Mouse (Mus musculus) hindbrain, embryonic 16.5 days (tissue): Measurements from ENCODE around the gene Cenpc1. TPM values are rescaled to one million over a fixed set of nuclear protein-coding genes. Genes with fewer than 3 reads are reported as not detected.
A peak's percentile ranks its signal among the peaks of the same experiment; 100 is the strongest.

Experiments
- ATAC-seq: fragments of 200-750 bp; cut with Nextera tagmentation; 2 replicates; pipeline ENCODE4 v1.8.0; 2017; ENCODE audit warnings: moderate TSS enrichment, moderate library complexity
- H3K27ac ChIP-seq: fragments of 300-500 bp; sonication (generic); 2 replicates; pipeline ENCODE4 v1.5.1; 2014; ENCODE audit warnings: low read depth, mild to moderate bottlenecking, control low read depth, low read length, moderate library complexity
- H3K27me3 ChIP-seq: fragments of 300-500 bp; sonication (generic); replicated peaks from 2 replicates; pipeline ENCODE4 v1.6.1; 2014; ENCODE audit warnings: low read length; ENCODE audit not compliant: control insufficient read depth, insufficient read depth
- H3K36me3 ChIP-seq: fragments of 300-500 bp; sonication (generic); 2 replicates; pipeline ENCODE4 v1.6.1; 2014; ENCODE audit warnings: mild to moderate bottlenecking, low read length, moderate library complexity, mixed read lengths; ENCODE audit not compliant: control insufficient read depth, insufficient read depth
- H3K4me1 ChIP-seq: fragments of 300-500 bp; sonication (generic); 2 replicates; pipeline ENCODE4 v1.6.1; 2014; ENCODE audit warnings: low read depth, low read length; ENCODE audit not compliant: control insufficient read depth, insufficient read depth
- H3K4me2 ChIP-seq: fragments of 300-500 bp; sonication (generic); 2 replicates; pipeline ENCODE4 v1.6.1; 2014; ENCODE audit warnings: mild to moderate bottlenecking, low read length, control low read depth, moderate library complexity
- H3K4me3 ChIP-seq: fragments of 300-500 bp; sonication (generic); 2 replicates; pipeline ENCODE4 v1.5.1; 2014; ENCODE audit warnings: mild to moderate bottlenecking, low read length, control low read depth, moderate library complexity
- H3K9ac ChIP-seq: fragments of 300-500 bp; sonication (generic); 2 replicates; pipeline ENCODE4 v1.6.1; 2014; ENCODE audit warnings: low read depth, mild to moderate bottlenecking, control low read depth, low read length, moderate library complexity
- H3K9me3 ChIP-seq: fragments of 300-500 bp; sonication (generic); 2 replicates; pipeline ENCODE4 v1.6.1; 2014; ENCODE audit warnings: mild to moderate bottlenecking, low read length, moderate library complexity; ENCODE audit not compliant: control insufficient read depth
- WGBS: fragments of 180-500 bp; shearing (Covaris S2); extraction: QIAGEN DNeasy Blood & Tissue Kit; methylation state at CpG from one replicate; pipeline ENCODE4 v1.1.7; 2014; 5-methylcytosine and 5-hydroxymethylcytosine counted together
- polyA plus RNA-seq: library from polyadenylated mRNA; unstranded; fragments of >200 nt; fragmentation: Nextera tagmentation; extraction: Ambion mirVana; gene quantifications from 2 replicates; pipeline ENCODE4 v1.2.1, GENCODE M21; 2015

Gene Cenpc1
- polyA plus RNA-seq = 30.7 and 31.0 TPM in 2 replicates

DNA sequence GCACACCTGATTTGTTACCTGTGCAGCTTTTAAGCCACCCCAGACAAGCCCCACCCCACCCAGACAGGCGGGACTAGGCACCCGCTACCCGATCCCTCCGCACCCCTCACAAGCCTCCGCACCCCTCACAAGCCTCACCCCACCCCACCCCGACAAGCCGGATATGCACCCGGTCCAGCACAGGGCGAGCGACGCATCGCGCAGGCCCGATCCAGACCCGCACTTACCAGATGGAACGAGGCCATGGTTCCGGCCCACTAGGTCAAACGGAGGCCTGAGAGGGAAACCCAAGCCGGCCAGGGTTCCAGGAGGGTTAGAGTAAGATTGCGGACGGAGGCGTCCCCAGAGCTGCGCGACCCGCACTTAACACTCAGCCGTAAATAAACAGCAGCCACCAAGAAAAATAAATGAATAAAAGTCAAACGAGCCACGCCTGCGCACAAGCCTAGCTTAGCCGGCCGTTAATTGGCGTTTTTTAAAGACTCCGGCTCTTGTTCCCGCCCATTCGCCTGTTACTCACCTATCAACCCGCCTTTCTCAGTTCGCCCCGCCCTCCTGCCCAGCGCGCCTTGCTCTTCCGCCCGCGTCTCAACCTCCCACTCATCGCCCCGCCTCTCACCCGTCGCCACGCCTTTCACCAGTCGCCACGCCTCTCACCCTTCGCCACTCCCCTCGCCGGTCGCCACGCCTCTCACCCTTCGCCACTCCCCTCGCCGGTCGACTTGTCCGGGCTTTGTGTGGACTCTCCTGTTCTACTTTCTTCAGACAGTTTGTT, at the start of gene Cenpc1:
Cenpc1 (minus strand) TSS at position 483 of the 775 bp plus-strand sequence.
- Histone ChIP-seq H3K27ac (peak within 1 kb of the TSS; percentile 91), H3K36me3 (no peaks in the 10 kb centered on the region), H3K9ac (peak within 1 kb of the TSS; percentile 85), H3K4me2 (peak within 1 kb of the TSS; percentile 59), H3K4me1 (peaks cover 13% of the 10 kb centered on the region), H3K27me3 (no peaks in the 10 kb centered on the region), H3K9me3 (no peaks in the 10 kb centered on the region), H3K4me3 (peak within 1 kb of the TSS; percentile 75)
- ATAC-seq = peak; percentile 96
- whole genome bisulfite sequencing = under 1% methylated on average over 56 of the region's 60 CpGs

DNA sequence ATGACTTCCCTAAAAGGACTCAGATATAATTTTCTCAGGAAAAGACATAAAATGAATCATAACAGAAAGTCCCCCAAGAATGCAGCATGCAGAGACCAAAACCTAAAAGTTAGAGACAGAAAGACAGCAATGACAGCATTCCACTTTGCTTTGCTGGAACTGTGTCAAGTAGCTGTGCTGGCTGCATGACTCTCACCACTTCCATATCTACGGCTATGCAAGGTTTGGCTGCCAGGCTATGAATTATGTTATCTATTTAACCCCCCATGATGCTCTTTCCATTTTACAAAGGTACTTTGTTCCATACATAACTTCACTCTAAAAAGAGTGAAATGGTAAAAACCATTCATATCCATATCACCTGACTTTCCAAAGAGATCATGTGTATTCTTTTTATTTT, 48.6 kb upstream of the Cenpc1 start:
- no peak overlapping the region for H3K4me3 ChIP-seq
- no peak for ATAC-seq
- WGBS = 68% methylated on average over 1 of the region's 1 CpGs
- 0 out of 2 replicates have a peak, but pooled peaks cover 5% of the 10 kb centered on the region for H3K36me3 ChIP-seq
- no peaks in the 10 kb centered on the region for H3K4me1 ChIP-seq
- no peak overlapping the region for H3K4me2 ChIP-seq
- H3K27me3 ChIP-seq = no peaks in the 10 kb centered on the region
- no peaks in the 10 kb centered on the region for H3K9me3 ChIP-seq
- H3K9ac ChIP-seq = no peak overlapping the region
- H3K27ac ChIP-seq = no peak overlapping the region

DNA sequence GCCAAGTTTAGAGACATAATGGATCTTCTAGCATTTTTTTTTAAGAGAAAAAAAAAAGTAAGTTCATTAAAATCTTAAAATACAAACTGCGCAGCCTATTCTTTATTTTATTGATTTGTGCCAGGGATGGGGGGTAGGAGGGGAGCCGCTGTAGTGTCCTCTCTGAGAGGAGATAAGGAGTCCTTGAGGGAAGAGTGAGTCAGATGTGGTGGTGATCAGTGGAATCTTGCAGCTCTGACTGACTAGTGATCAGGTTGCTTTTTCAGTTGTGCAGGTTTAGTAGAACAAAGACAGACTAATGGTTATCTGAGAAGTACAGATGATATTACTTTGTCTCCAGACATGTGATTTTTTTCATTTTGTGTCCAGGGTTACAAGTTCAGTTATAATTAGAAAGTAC, 47.7 kb upstream of the Cenpc1 start:
- no peaks in the 10 kb centered on the region for H3K9me3 ChIP-seq
- WGBS = 98% methylated on average over 2 of the region's 2 CpGs

DNA sequence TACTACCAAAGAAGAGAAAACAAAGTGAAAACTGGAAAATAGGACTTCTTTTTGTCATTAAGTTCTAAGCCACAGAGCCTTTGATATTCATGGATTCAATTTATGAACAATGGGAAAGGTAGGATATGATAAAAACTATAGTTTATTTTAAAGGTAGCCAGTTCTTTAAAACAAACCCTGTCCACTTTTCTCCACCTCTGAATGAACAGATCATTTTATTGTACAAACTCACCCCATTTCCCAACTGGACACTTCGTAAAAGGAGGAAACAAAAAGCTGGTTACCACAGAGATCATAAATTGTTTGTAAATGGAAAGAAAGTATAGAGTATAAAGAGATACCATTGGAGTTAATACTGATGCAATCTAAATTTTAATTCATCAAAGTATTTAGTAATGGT, 45.7 kb upstream of the Cenpc1 start:
- no peak overlapping the region for H3K4me3 ChIP-seq
- H3K36me3 ChIP-seq = no peaks in the 10 kb centered on the region
- H3K27me3 ChIP-seq = no peaks in the 10 kb centered on the region
- no peaks in the 10 kb centered on the region for H3K4me1 ChIP-seq
- H3K4me2 ChIP-seq = no peak overlapping the region
- H3K27ac ChIP-seq = no peak overlapping the region
- no peak for ATAC-seq
- WGBS = 95% methylated on average over 1 of the region's 1 CpGs
- no peaks in the 10 kb centered on the region for H3K9me3 ChIP-seq
- H3K9ac ChIP-seq = no peak overlapping the region

More for the DNA sequence above, 47.7 kb upstream of the Cenpc1 start:
- Histone ChIP-seq H3K9ac (no peak overlapping the region), H3K4me2 (no peak overlapping the region), H3K27ac (no peak overlapping the region), H3K4me3 (no peak overlapping the region), H3K27me3 (no peaks in the 10 kb centered on the region), H3K4me1 (no peaks in the 10 kb centered on the region), H3K36me3 (0 out of 2 replicates have a peak, but pooled peaks cover 4% of the 10 kb centered on the region)
- ATAC-seq = no peak

- Histone ChIP-seq H3K27me3 (no peaks in the 10 kb centered on the region), H3K4me2 (no peak overlapping the region), H3K4me3 (no peak overlapping the region), H3K9ac (no peak overlapping the region), H3K27ac (no peak overlapping the region), H3K36me3 (no peaks in the 10 kb centered on the region), H3K4me1 (no peaks in the 10 kb centered on the region), H3K9me3 (no peaks in the 10 kb centered on the region)
- ATAC-seq = no peak
- WGBS = 77% methylated on average over 2 of the region's 2 CpGs
Measured at GRCm38 (mm10) chr5:86106610-86107009, 41.2 kb upstream of the Cenpc1 start.

DNA sequence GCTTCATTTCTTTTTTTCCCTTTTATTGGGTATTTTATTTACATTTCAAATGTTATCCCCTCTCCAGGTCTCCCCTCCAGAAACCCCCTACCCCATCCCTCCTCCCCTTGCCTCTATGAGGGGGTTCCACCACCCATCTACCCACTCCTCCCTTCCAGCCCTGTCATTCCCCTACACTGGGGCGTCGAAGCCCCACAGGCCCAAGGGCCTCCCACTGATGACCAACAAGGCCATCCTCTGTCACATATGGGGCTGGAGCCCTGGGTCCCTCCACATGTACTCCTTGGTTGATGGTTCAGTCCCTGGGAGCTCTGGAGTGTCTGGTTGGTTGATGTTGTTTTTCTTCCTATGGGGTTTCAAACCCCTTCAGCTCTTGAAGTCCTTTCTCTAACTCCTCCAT, 36.8 kb upstream of the Cenpc1 start:
- no peak for ATAC-seq
- H3K27me3 ChIP-seq = no peaks in the 10 kb centered on the region
- WGBS = 100% methylated on average over 2 of the region's 2 CpGs
- H3K9me3 ChIP-seq = no peaks in the 10 kb centered on the region
- no peaks in the 10 kb centered on the region for H3K4me1 ChIP-seq
- no peak overlapping the region for H3K4me2 ChIP-seq
- no peak overlapping the region for H3K4me3 ChIP-seq
- H3K27ac ChIP-seq = no peak overlapping the region
- no peak overlapping the region for H3K9ac ChIP-seq
- no peaks in the 10 kb centered on the region for H3K36me3 ChIP-seq

GRCm38 (mm10) chr5:86100621-86101020, 35.2 kb upstream of the Cenpc1 start:
- no peak overlapping the region for H3K4me2 ChIP-seq
- H3K9ac ChIP-seq = no peak overlapping the region
- 93% methylated on average over 3 of the region's 3 CpGs for WGBS
- no peak for ATAC-seq
- no peaks in the 10 kb centered on the region for H3K27me3 ChIP-seq
- no peaks in the 10 kb centered on the region for H3K4me1 ChIP-seq
- H3K27ac ChIP-seq = no peak overlapping the region
- H3K9me3 ChIP-seq = no peaks in the 10 kb centered on the region
- no peak overlapping the region for H3K4me3 ChIP-seq
- no peaks in the 10 kb centered on the region for H3K36me3 ChIP-seq

DNA sequence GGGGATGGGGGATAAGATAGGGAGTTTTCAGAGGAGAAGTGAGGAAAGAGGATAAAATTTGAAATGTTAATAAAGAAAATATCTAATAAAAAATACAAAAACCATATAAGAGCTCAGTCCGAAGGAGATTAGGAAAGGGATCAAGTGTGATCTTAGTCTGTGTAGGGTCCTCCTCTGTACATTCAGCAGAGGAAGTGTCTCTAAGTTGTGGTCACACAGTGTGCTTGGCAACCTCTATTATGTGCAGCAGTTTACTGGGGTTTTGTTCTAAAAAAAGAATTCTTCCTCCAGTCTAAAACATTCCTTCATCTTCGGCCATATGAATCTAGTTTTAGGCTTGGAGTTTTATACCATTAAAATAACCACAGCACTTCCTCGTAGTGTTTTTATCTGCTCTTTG, 33.6 kb upstream of the Cenpc1 start:
- WGBS = 89% methylated on average over 3 of the region's 3 CpGs
- Histone ChIP-seq H3K36me3 (no peaks in the 10 kb centered on the region), H3K4me1 (no peaks in the 10 kb centered on the region), H3K27ac (no peak overlapping the region), H3K9ac (no peak overlapping the region), H3K4me3 (no peak overlapping the region), H3K27me3 (no peaks in the 10 kb centered on the region), H3K4me2 (no peak overlapping the region), H3K9me3 (no peaks in the 10 kb centered on the region)
- no peak for ATAC-seq

- WGBS = 91% methylated on average over 9 of the region's 9 CpGs
- H3K27ac ChIP-seq = no peak overlapping the region
- no peak overlapping the region for H3K9ac ChIP-seq
- H3K4me1 ChIP-seq = no peaks in the 10 kb centered on the region
- H3K4me2 ChIP-seq = no peak overlapping the region
- H3K4me3 ChIP-seq = no peak overlapping the region
- ATAC-seq = no peak
- no peaks in the 10 kb centered on the region for H3K27me3 ChIP-seq
- no peaks in the 10 kb centered on the region for H3K36me3 ChIP-seq
- H3K9me3 ChIP-seq = no peaks in the 10 kb centered on the region
Measured at GRCm38 (mm10) chr5:86094754-86095153, 29.4 kb upstream of the Cenpc1 start.
